Mouse (Mus musculus) activated CD4-positive, CD25-positive, alpha-beta regulatory T cell, adult 4 months (primary cell): ENCODE results near the gene Pced1a. TPM values are rescaled to one million over a fixed set of nuclear protein-coding genes. Genes with fewer than 3 reads are reported as not detected.

ENCODE experiments used
- ATAC-seq: one replicate; pipeline ENCODE4 v1.8.0; 2017
- polyA plus RNA-seq, 2 experiments: library from polyadenylated mRNA; unstranded; fragments of 100-300 nt; shearing (Covaris generic); gene quantifications; one replicate each; pipeline ENCODE4 v1.2.1; 2017

Pced1a gene
- polyA plus RNA-seq = 10 to 100 TPM; 11.6 to 18.4 TPM

- peak; percentile 91 for ATAC-seq
Measured at GRCm38 (mm10) chr2:130424126-130424853, at the start of gene Pced1a, which contains the start of gene Vps16. Pced1a (minus strand) TSS chr2:130424701. Vps16 (plus strand) TSS chr2:130424339.

GRCm38 (mm10) chr2:130472908-130473510 is 48.5 kb upstream of the Pced1a start:
- peak; percentile 19 for ATAC-seq

GRCm38 (mm10) chr2:130469935-130470334 is 45.4 kb upstream of the Pced1a start:
- no peak for ATAC-seq

GRCm38 (mm10) chr2:130469366-130469765 is 44.9 kb upstream of the Pced1a start:
- ATAC-seq = no peak

- ATAC-seq = no peak
Measured at GRCm38 (mm10) chr2:130466438-130466837, 41.9 kb upstream of the Pced1a start.

GRCm38 (mm10) chr2:130461287-130462071 is 37.0 kb upstream of the Pced1a start:
- ATAC-seq = no peak

- no peak for ATAC-seq
Measured at GRCm38 (mm10) chr2:130459576-130459975, 35.1 kb upstream of the Pced1a start.

- ATAC-seq = no peak
Measured at GRCm38 (mm10) chr2:130457871-130458270, 33.4 kb upstream of the Pced1a start.

- ATAC-seq = no peak
Measured at GRCm38 (mm10) chr2:130454748-130455370, 30.4 kb upstream of the Pced1a start.

- ATAC-seq = no peak
Measured at GRCm38 (mm10) chr2:130453421-130453820, 28.9 kb upstream of the Pced1a start.

GRCm38 (mm10) chr2:130452266-130452665 is 27.8 kb upstream of the Pced1a start:
- no peak for ATAC-seq

GRCm38 (mm10) chr2:130451727-130452090 is 27.2 kb upstream of the Pced1a start:
- ATAC-seq = no peak

- no peak for ATAC-seq
Measured at GRCm38 (mm10) chr2:130451086-130451726, 26.7 kb upstream of the Pced1a start.

- ATAC-seq = peak; percentile 67
Measured at GRCm38 (mm10) chr2:130450434-130450796, 25.9 kb upstream of the Pced1a start.

GRCm38 (mm10) chr2:130449794-130450433 is 25.4 kb upstream of the Pced1a start, which contains the start of gene Ptpra:
Ptpra (plus strand) TSS chr2:130450278.
- peak; percentile 95 for ATAC-seq

- peak; percentile 13 for ATAC-seq
Measured at GRCm38 (mm10) chr2:130449021-130449793, 24.7 kb upstream of the Pced1a start.

- no peak for ATAC-seq
Measured at GRCm38 (mm10) chr2:130448449-130448848, 23.9 kb upstream of the Pced1a start.

- ATAC-seq = no peak
Measured at GRCm38 (mm10) chr2:130442162-130442561, 17.7 kb upstream of the Pced1a start.

GRCm38 (mm10) chr2:130439840-130440480 is 15.5 kb upstream of the Pced1a start:
- ATAC-seq = no peak

- ATAC-seq = no peak
Measured at GRCm38 (mm10) chr2:130438861-130439260, 14.4 kb upstream of the Pced1a start.

GRCm38 (mm10) chr2:130436769-130437168 is 12.3 kb upstream of the Pced1a start:
- ATAC-seq = no peak
